Mouse (Mus musculus): ENCODE measurements around the gene Ufl1. TPM values are rescaled to one million over a fixed set of nuclear protein-coding genes. Genes with fewer than 3 reads are reported as not detected.
"Not testable (repeated sequence)": the region's sequence is repeated elsewhere in the genome, so short reads cannot be mapped to it uniquely, and the experiment has no call there.

The Ufl1 gene
- 3.4 and 6.1 TPM in 2 replicates for polyA plus RNA-seq (2012; rRNA removed)

- WGBS = under 1% methylated on average over 30 of the region's 30 CpGs
- peak; percentile 82 for DNase-seq (ENCODE audit: low read depth, low spot score)
Measured at GRCm38 (mm10) chr4:25281671-25282038, at the start of gene Ufl1. Ufl1 (minus strand) TSS chr4:25281821.

DNA sequence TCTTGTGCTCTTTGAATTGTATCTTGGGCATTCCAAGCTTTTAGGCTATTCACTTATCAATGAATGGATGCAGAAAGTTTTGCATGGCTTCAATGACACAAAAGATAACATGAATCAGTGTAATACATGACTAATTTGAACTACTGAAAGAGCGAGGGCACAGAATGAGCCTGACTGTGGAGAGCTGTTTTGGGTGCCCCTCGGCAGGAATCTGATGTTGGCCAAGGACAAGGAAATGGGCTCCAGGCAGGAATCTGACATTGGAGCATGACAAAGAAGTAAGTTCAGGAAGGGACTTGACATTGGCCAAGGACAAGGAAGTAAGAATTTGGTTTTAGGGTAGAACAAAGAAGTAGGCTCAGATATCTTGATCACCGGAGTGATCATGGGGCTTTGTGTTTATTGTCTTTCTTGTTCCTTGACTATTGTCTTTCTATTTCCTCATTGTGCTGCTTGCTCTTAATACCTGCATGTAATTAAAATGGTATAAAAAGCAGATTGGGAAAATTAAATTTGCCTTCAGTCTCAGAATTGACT lies 44.1 kb upstream of the Ufl1 start:
- WGBS = 89% methylated on average over 3 of the region's 3 CpGs
- no peak for DNase-seq (ENCODE audit: low read depth, low spot score)

GRCm38 (mm10) chr4:25322631-25323178 lies 41.1 kb upstream of the Ufl1 start:
- no peak for DNase-seq (ENCODE audit: low read depth, low spot score)
- WGBS = 67% methylated on average over 2 of the region's 2 CpGs

DNA sequence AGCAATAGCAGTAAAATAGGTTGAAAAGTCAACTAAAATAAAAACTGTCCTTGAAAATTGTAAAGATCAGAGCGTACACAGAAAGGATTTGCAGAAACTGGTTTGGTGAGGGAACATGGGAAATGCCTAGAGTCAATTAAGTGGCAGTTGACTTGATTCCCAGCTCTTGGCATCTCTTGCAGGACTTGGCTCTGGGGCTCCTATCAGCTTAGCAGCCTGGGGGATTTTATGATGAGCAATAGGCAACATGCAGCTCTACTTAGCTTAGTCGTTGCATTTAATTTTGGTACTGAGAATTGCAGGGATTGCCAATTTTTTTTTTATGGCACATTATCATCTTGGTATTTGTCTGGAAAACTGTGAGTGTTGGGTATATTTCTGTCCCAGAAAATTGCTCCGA lies 32.1 kb upstream of the Ufl1 start:
- no peak for DNase-seq (ENCODE audit: low read depth, low spot score)
- WGBS = 49% methylated on average over 3 of the region's 3 CpGs

DNA sequence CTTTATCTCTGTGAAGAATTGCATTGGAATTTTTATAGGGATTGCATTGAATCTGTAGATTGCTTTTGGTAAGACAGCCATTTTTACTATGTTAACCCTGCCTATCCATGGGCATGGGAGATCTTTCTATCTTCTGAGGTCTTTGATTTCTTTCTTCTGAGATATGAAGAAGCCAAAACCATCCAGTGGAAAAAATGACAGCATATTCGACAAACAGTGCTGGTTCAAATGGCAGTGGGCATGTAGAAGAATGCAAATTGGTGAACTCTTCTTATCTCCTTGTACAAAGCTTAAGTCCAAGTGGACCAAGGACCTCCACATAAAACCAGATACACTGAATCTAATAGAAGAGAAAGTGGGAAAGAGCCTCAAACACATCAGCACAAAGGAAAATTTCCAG lies 3.4 kb upstream of the Ufl1 start:
- WGBS = 84% methylated on average over 1 of the region's 1 CpGs
- DNase-seq (ENCODE audit: low read depth, low spot score) = not testable (repeated sequence)

GRCm38 (mm10) chr4:25280938-25281670 lies 517 bp downstream of the Ufl1 start:
- 1% methylated on average over 32 of the region's 32 CpGs for WGBS
- peak; percentile 24 for DNase-seq (ENCODE audit: low read depth, low spot score)

- WGBS = 87% methylated on average over 7 of the region's 7 CpGs
- DNase-seq (ENCODE audit: low read depth, low spot score) = no peak
Measured at GRCm38 (mm10) chr4:25272861-25273627, 8.6 kb downstream of the Ufl1 start.

- DNase-seq (ENCODE audit: low read depth, low spot score) = no peak
- WGBS = 90% methylated on average over 1 of the region's 1 CpGs
Measured at GRCm38 (mm10) chr4:25271926-25272325, 9.7 kb downstream of the Ufl1 start.

- WGBS = 35% methylated on average over 3 of the region's 3 CpGs
- no peak for DNase-seq (ENCODE audit: low read depth, low spot score)
Measured at GRCm38 (mm10) chr4:25267144-25267543, 14.5 kb downstream of the Ufl1 start.

- WGBS = 95% methylated on average over 7 of the region's 7 CpGs
Measured at GRCm38 (mm10) chr4:25257822-25258398, 23.7 kb downstream of the Ufl1 start.

DNA sequence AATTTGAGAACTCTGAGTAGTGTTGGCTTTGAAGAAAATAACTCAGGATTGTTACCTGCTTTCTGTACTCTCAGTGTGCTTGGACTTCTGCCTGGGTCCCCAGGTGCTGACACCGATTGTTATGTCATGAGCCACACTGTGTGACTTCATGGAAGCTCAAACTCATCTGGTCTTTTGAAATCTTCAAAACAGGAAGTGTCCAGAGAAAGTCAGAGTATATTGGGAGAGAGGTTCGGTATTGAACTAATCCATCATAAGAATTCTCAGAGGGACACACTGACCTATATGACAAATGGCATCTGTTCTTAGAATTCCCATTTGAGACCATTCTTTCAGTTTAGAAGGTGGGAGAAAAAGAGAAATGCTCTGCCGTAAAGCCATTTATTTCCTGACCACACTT lies 38.8 kb downstream of the Ufl1 start, which contains the start of gene Fhl5:
Gene Fhl5 (minus strand): TSS at position 101 of the 400 bp plus-strand sequence.
- DNase-seq (ENCODE audit: low read depth, low spot score) = no peak

More at GRCm38 (mm10) chr4:25257822-25258398, 23.7 kb downstream of the Ufl1 start:
- no peak for DNase-seq (ENCODE audit: low read depth, low spot score)

DNA sequence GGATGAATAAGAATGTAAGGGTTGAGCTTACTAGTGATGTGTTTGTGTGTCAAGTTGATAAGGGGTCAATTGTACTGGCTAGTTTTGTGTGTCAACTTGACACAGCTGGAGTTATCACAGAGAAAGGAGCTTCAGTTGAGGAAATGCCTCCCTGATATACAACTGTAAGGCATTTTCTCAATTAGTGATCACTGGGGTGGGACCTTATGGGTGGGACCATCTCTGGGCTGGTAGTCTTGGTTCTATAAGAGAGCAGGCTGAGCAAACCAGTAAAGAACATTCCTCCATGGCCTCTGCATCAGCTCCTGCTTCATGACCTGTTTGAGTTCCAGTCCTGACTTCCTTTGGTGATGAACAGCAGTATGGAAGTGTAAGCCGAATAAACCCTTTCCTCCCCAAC lies 46.0 kb downstream of the Ufl1 start:
- WGBS = 73% methylated on average over 1 of the region's 1 CpGs
- not testable (repeated sequence) for DNase-seq (ENCODE audit: low read depth, low spot score)

More for the DNA sequence above, 38.8 kb downstream of the Ufl1 start, which contains the start of gene Fhl5:
- 87% methylated on average over 3 of the region's 3 CpGs for WGBS

GRCm38 (mm10) chr4:25233767-25234166 lies 47.9 kb downstream of the Ufl1 start:
- DNase-seq (ENCODE audit: low read depth, low spot score) = not testable (repeated sequence)
- WGBS = 87% methylated on average over 1 of the region's 1 CpGs

GRCm38 (mm10) chr4:25232546-25232945 lies 49.1 kb downstream of the Ufl1 start:
- no peak for DNase-seq (ENCODE audit: low read depth, low spot score)
- WGBS = 84% methylated on average over 3 of the region's 3 CpGs

- 24% methylated on average over 1 of the region's 1 CpGs for WGBS
- no peak for DNase-seq (ENCODE audit: low read depth, low spot score)
Measured at GRCm38 (mm10) chr4:25227527-25227926, 54.1 kb downstream of the Ufl1 start.

DNA sequence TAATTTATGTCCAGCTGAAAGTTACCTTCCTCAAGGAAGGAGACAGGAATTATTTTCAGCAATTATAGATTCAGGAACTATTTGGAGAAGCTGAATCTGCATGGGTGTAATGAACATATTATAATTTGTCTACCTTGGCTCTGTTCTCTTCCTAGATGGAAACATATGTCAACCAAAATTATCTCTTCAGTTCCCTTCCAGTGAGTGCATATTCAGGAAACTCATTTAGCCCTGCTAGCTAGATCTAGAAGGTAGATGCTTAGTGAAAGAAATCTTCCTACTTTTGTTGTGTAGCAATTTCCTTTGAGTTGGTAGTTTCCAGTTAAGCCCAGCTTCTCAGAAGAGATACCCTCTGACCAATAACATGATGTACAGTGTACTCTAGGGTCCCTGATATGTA lies 59.7 kb downstream of the Ufl1 start:
- DNase-seq (ENCODE audit: low read depth, low spot score) = no peak

GRCm38 (mm10) chr4:25213451-25213850 lies 68.2 kb downstream of the Ufl1 start:
- no peak for DNase-seq (ENCODE audit: low read depth, low spot score)
- 57% methylated on average over 5 of the region's 5 CpGs for WGBS

- 88% methylated on average over 4 of the region's 4 CpGs for WGBS
- no peak for DNase-seq (ENCODE audit: low read depth, low spot score)
Measured at GRCm38 (mm10) chr4:25206166-25206565, 75.5 kb downstream of the Ufl1 start.

Measured in large intestine, adult 2 months (tissue).